Mouse (Mus musculus) B cell, adult (primary cell): ENCODE measurements around the gene Trim5. TPM values are rescaled to one million over a fixed set of nuclear protein-coding genes. Genes with fewer than 3 reads are reported as not detected.

Experiments
- total RNA-seq: library from RNA; stranded (reverse); gene quantifications from 4 replicates; pipeline ENCODE4 v1.2.4, GENCODE M21; 2023; ENCODE audit not compliant: inconsistent age

Trim5 gene
- total RNA-seq: 23.9 to 32.0 TPM (median 28.3 TPM) in 4 replicates

GRCm38 (mm10) chr7:104287576-104288443 is at the start of gene Trim5:
Trim5 (minus strand) TSS chr7:104288094.

GRCm38 (mm10) chr7:104329171-104329570 is 41.3 kb upstream of the Trim5 start, which contains the start of gene Trim34b:
Trim34b (plus strand) TSS chr7:104329471.

GRCm38 (mm10) chr7:104315369-104316080 is 27.6 kb upstream of the Trim5 start, which contains the start of gene Trim12a:
Trim12a (minus strand) TSS chr7:104315466.

GRCm38 (mm10) chr7:104244287-104245181 is 43.4 kb downstream of the Trim5 start, which contains the start of gene Trim34a:
Trim34a (plus strand) TSS chr7:104244457.

GRCm38 (mm10) chr7:104218701-104219569 is 69.0 kb downstream of the Trim5 start, which contains the start of gene Trim6:
Trim6 (plus strand) TSS chr7:104218793.

Other genes with a start within 250 kb of the Trim5 start
- not detected in 4 replicates for gene Olfr642, start 235.4 kb downstream of the Trim5 start, total RNA-seq
- gene 4930516K23Rik, start 226.6 kb downstream of the Trim5 start, total RNA-seq: not detected in 4 replicates
- gene Olfr644, start 216.2 kb downstream of the Trim5 start, total RNA-seq: not detected in 4 replicates
- gene Olfr645, start 202.6 kb downstream of the Trim5 start, total RNA-seq: not detected in 4 replicates
- 0.27 to 0.29 TPM (median 0.27 TPM) in 3 of 4 replicates, not detected in the other for gene Olfr646, start 183.2 kb downstream of the Trim5 start, total RNA-seq
- not detected in 4 replicates for gene Ubqln5, start 158.3 kb downstream of the Trim5 start, total RNA-seq
- gene Olfr643, start 150.7 kb downstream of the Trim5 start, total RNA-seq: not detected in 4 replicates
- gene Ubqln3, start 144.8 kb downstream of the Trim5 start, total RNA-seq: not detected in 4 replicates
- gene Ubqlnl, start 137.5 kb downstream of the Trim5 start, total RNA-seq: not detected in 4 replicates
- not detected in 4 replicates for gene Olfm5, start 123.3 kb downstream of the Trim5 start, total RNA-seq
- not detected in 4 replicates for gene Olfr648, start 104.7 kb downstream of the Trim5 start, total RNA-seq
- not detected in 4 replicates for gene Olfr649, start 92.1 kb downstream of the Trim5 start, total RNA-seq
- gene Trim6, start 69.3 kb downstream of the Trim5 start, total RNA-seq: 0.33 to 0.90 TPM (median 0.54 TPM) in 4 replicates
- 57.6 to 72.3 TPM (median 61.7 TPM) in 4 replicates for gene Trim34a, start 43.6 kb downstream of the Trim5 start, total RNA-seq
- gene Trim12a, start 27.4 kb upstream of the Trim5 start, total RNA-seq: 99.6 to 116 TPM (median 109 TPM) in 4 replicates
- gene Trim34b, start 41.4 kb upstream of the Trim5 start, total RNA-seq: 1.8 to 3.7 TPM (median 3.2 TPM) in 4 replicates
- gene Trim12c, start 65.3 kb upstream of the Trim5 start, total RNA-seq: 49.4 to 56.2 TPM (median 54.7 TPM) in 4 replicates
- 24.9 to 30.6 TPM (median 28.9 TPM) in 4 replicates for gene Trim30b, start 81.8 kb upstream of the Trim5 start, total RNA-seq
- gene Trim30c, start 112.7 kb upstream of the Trim5 start, total RNA-seq: 5.9 to 8.7 TPM (median 6.9 TPM) in 4 replicates
- gene Trim30a, start 177.1 kb upstream of the Trim5 start, total RNA-seq: 68.2 to 107 TPM (median 83.3 TPM) in 4 replicates
- gene Trim30d, start 219.8 kb upstream of the Trim5 start, total RNA-seq: 18.8 to 29.2 TPM (median 19.9 TPM) in 4 replicates